Mouse (Mus musculus) heart, embryonic 14.5 days (tissue): ENCODE results near the gene Anln. TPM values are rescaled to one million over a fixed set of nuclear protein-coding genes. Genes with fewer than 3 reads are reported as not detected.

Source experiments
- ATAC-seq: fragments of 200-750 bp; cut with Nextera tagmentation; 2 replicates; pipeline ENCODE4 v1.8.0; 2017; ENCODE audit warnings: low read depth, moderate TSS enrichment; ENCODE audit not compliant: insufficient number of reproducible peaks, insufficient read depth, low FRiP score
- H3K27ac ChIP-seq, 2 experiments: fragments of 200-500 bp in 1 of 2; fragments of 300-500 bp in 1 of 2; sonication (generic) in 1 of 2; replicated peaks in 1 of 2; 2 replicates each; pipeline ENCODE4 v1.5.1; 2012 to 2014; ENCODE audit warnings: low read depth in 2 of 2, low read length in 2 of 2, control low read depth in 1 of 2, mild to moderate bottlenecking in 1 of 2, mixed read lengths in 1 of 2; ENCODE audit not compliant: control insufficient read depth in 1 of 2, insufficient read depth in 1 of 2
- H3K27me3 ChIP-seq: fragments of 300-500 bp; sonication (generic); 2 replicates; pipeline ENCODE4 v1.6.1; 2014; ENCODE audit warnings: mild to moderate bottlenecking, low read length, control low read depth; ENCODE audit not compliant: control insufficient read depth, insufficient read depth
- H3K36me3 ChIP-seq: fragments of 300-500 bp; sonication (generic); 2 replicates; pipeline ENCODE4 v1.6.1; 2014; ENCODE audit warnings: mild to moderate bottlenecking, control low read depth, low read length, mixed read lengths; ENCODE audit not compliant: control insufficient read depth, insufficient read depth
- H3K4me1 ChIP-seq, 2 experiments: fragments of 200-500 bp in 1 of 2; fragments of 300-500 bp in 1 of 2; sonication (generic) in 1 of 2; 2 replicates each; pipeline ENCODE4 v1.6.1; 2012 to 2014; ENCODE audit warnings: low read length in 2 of 2, control low read depth in 1 of 2, mixed read lengths in 1 of 2; ENCODE audit not compliant: control insufficient read depth in 2 of 2, insufficient read depth in 2 of 2
- H3K4me2 ChIP-seq: fragments of 300-500 bp; sonication (generic); 2 replicates; pipeline ENCODE4 v1.6.1; 2014; ENCODE audit warnings: mild to moderate bottlenecking, low read length
- H3K4me3 ChIP-seq, 2 experiments: fragments of 200-500 bp in 1 of 2; fragments of 300-500 bp in 1 of 2; sonication (generic) in 1 of 2; 2 replicates each; pipeline ENCODE4 v1.5.1; 2012 to 2014; ENCODE audit warnings: low read length in 2 of 2, mild to moderate bottlenecking in 2 of 2, control low read depth in 1 of 2, low read depth in 1 of 2, moderate library complexity in 1 of 2; ENCODE audit not compliant: control insufficient read depth in 1 of 2, insufficient read depth in 1 of 2
- H3K9ac ChIP-seq: fragments of 300-500 bp; sonication (generic); 2 replicates; pipeline ENCODE4 v1.6.1; 2014; ENCODE audit warnings: mild to moderate bottlenecking, low read length
- H3K9me3 ChIP-seq: fragments of 300-500 bp; sonication (generic); 2 replicates; pipeline ENCODE4 v1.6.1; 2016; ENCODE audit warnings: low read length, control low read depth; ENCODE audit not compliant: control insufficient read depth
- WGBS: fragments of 180-500 bp; shearing (Covaris S2); extraction: QIAGEN DNeasy Blood & Tissue Kit; methylation state at CpG from one replicate; pipeline ENCODE4 v1.1.7; 2014; 5-methylcytosine and 5-hydroxymethylcytosine counted together
- polyA plus RNA-seq: library from polyadenylated mRNA; unstranded; fragments of >200 nt; fragmentation: Nextera tagmentation; extraction: Ambion mirVana; gene quantifications from 2 replicates; pipeline ENCODE4 v1.2.1, GENCODE M21; 2014

Anln gene
- polyA plus RNA-seq = 57.6 and 62.0 TPM in 2 replicates

DNA sequence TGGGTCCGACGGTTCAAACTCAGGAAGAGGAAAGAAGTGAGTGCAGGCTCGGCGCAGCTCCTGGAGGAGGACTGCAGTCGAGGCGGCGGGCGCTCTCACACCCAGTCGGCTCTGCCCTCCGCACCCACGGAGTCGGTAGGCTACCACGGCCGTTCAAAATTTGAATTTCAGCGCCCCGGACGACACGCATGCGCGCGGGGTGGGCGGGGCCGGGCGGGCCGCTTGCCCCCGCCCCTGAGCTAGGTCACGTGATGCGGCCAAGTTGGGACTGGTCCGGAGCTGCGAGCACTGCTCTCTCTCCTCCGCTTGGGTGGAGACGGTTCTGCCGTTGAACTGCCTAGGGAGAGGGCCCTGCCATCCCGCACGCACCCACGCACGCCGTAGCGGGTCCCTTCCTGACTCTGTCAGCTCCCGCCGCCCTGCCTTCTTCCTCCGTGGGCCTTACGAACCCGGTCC, at the start of gene Anln:
Gene Anln, minus strand, starts transcription at position 168 of the 456 bp plus-strand sequence.
- Histone ChIP-seq H3K4me3 (peak within 1 kb of the TSS; percentile 82 to 98), H3K9ac (peak within 1 kb of the TSS; percentile 86), H3K4me2 (peak within 1 kb of the TSS; percentile 79), H3K27ac (peak within 1 kb of the TSS; percentile 92 to 97), H3K27me3 (no peaks in the 10 kb centered on the region), H3K4me1 (peaks cover 3 to 20% of the 10 kb centered on the region in 2 experiments), H3K9me3 (no peaks in the 10 kb centered on the region), H3K36me3 (no peaks in the 10 kb centered on the region)
- ATAC-seq = peak; percentile 97
- under 1% methylated on average over 41 of the region's 44 CpGs for WGBS

- Histone ChIP-seq H3K4me2 (no peak overlapping the region), H3K27ac (no peak overlapping the region), H3K4me3 (no peak overlapping the region), H3K4me1 (peaks cover 0 to 12% of the 10 kb centered on the region in 2 experiments; a peak in 2 of 4 replicates), H3K27me3 (no peaks in the 10 kb centered on the region), H3K36me3 (no peaks in the 10 kb centered on the region), H3K9ac (no peak overlapping the region), H3K9me3 (no peaks in the 10 kb centered on the region)
- no peak for ATAC-seq
- 58% methylated on average over 2 of the region's 2 CpGs for WGBS
Observed at GRCm38 (mm10) chr9:22434101-22434500, 45.1 kb upstream of the Anln start.

DNA sequence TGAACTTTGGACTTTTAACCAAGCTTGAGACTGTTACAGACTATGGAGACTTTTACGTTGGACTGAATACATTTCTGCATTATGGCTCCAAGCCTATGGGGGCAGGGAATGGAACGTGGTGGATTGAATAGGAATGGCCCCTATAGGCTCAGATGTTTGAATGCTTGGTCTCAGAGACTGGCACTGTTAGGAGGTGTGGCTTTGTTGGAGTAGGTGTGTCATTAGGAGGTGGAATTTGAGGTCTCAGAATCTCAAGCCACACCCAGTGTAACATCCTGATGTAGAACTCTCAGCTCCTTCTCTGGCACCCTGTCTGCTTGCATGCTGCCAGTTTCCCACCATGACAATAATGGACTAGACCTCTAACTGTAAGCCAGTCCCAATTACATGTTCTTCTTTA, 44.2 kb upstream of the Anln start:
- no peak for ATAC-seq
- 66% methylated on average over 2 of the region's 2 CpGs for WGBS
- Histone ChIP-seq H3K27ac (no peak overlapping the region), H3K9ac (no peak overlapping the region), H3K9me3 (no peaks in the 10 kb centered on the region), H3K4me3 (no peak overlapping the region), H3K4me1 (peaks cover 0 to 12% of the 10 kb centered on the region in 2 experiments; a peak in 2 of 4 replicates), H3K36me3 (no peaks in the 10 kb centered on the region), H3K27me3 (no peaks in the 10 kb centered on the region), H3K4me2 (no peak overlapping the region)

GRCm38 (mm10) chr9:22430315-22430840, 41.4 kb upstream of the Anln start:
- no peaks in the 10 kb centered on the region for H3K9me3 ChIP-seq
- ATAC-seq = no peak
- no peak overlapping the region for H3K4me3 ChIP-seq
- H3K27ac ChIP-seq = no peak overlapping the region
- no peaks in the 10 kb centered on the region for H3K27me3 ChIP-seq
- H3K4me2 ChIP-seq = peak overlapping the region; percentile 42; the same call in 1 of the 2 replicates
- no peaks in the 10 kb centered on the region for H3K36me3 ChIP-seq
- peaks cover 0 to 12% of the 10 kb centered on the region in 2 experiments; a peak in 2 of 4 replicates for H3K4me1 ChIP-seq
- no peak overlapping the region for H3K9ac ChIP-seq
- WGBS = 33% methylated on average over 5 of the region's 5 CpGs

DNA sequence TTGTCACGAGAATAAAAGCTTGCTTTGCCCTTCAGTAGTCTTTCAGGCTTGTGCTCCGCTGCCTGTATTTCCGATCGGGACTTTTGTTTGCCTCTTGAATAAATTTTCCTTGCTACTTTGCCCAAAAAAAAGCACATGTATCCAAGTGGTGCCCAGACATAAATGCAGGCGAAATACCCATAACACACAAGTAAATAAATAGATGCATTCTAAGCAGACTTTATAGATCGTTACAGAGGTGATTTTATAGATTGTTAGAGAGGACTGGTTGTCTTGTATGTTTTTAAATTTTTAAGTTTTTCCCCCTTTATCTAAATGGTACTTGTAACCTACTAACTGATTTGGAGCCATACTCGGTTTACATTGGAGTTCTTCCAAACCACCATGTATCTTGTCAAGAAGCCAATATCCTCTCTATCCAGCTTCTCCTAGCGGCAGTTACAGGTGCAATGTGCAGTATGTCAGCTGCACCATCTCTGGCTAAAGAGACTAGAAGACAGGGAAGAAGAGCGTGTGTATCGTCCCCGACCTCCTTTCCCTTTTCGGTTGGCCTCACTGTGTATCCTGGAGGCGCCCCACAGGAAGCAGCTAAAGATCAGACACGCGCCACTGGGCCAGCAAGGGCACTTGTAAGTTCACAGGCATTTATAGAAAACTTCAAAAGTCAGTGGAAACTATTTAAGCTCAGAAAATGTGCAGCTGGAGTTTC, 40.7 kb upstream of the Anln start:
- Histone ChIP-seq H3K27ac (no peak overlapping the region), H3K4me3 (no peak overlapping the region), H3K4me2 (peak overlapping the region; percentile 42), H3K4me1 (peaks cover 0 to 12% of the 10 kb centered on the region in 2 experiments; a peak in 2 of 4 replicates), H3K9ac (no peak overlapping the region), H3K27me3 (no peaks in the 10 kb centered on the region), H3K36me3 (no peaks in the 10 kb centered on the region), H3K9me3 (no peaks in the 10 kb centered on the region)
- no peak for ATAC-seq
- 58% methylated on average over 15 of the region's 15 CpGs for WGBS

DNA sequence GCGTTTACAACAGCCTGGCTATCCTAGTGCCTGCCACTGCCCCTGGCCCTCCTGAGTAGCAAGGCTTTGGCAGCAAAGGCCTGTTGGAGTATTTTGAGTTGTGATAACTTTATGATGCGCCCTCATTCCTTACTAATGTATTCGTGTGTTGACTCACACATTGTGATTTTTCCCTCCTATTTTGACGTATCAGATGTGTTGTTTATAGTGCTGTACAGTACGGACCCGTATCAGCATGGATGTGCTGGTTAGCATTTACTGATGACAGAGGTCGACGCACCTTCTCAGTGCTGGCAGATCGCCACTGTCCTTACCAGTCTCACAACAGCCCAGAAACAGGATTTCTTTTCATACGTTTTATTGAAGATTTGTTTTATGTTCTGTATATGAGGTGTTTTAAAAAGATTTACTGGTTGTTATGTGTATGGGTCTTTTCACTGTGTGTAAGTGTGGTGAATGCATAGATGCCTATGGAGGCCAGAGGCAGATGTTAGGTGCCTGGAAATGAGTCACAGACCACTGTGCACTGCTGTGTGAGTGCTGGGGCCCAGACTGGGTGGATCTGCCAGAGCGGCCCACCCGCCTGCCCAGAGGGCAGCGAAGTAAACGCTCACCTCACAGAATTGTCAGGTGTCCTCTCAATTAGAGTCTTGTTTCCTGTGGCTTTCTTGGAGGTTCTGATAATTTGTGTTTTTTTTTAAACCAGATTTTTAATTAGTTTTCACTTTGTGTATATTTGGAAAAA, 39.9 kb upstream of the Anln start:
- Histone ChIP-seq H3K4me3 (no peak overlapping the region), H3K36me3 (no peaks in the 10 kb centered on the region), H3K9me3 (no peaks in the 10 kb centered on the region), H3K4me1 (peaks cover 6 to 19% of the 10 kb centered on the region in 2 experiments), H3K27me3 (no peaks in the 10 kb centered on the region), H3K27ac (no peak overlapping the region), H3K9ac (no peak overlapping the region), H3K4me2 (no peak overlapping the region)
- no peak for ATAC-seq
- 76% methylated on average over 14 of the region's 14 CpGs for WGBS

DNA sequence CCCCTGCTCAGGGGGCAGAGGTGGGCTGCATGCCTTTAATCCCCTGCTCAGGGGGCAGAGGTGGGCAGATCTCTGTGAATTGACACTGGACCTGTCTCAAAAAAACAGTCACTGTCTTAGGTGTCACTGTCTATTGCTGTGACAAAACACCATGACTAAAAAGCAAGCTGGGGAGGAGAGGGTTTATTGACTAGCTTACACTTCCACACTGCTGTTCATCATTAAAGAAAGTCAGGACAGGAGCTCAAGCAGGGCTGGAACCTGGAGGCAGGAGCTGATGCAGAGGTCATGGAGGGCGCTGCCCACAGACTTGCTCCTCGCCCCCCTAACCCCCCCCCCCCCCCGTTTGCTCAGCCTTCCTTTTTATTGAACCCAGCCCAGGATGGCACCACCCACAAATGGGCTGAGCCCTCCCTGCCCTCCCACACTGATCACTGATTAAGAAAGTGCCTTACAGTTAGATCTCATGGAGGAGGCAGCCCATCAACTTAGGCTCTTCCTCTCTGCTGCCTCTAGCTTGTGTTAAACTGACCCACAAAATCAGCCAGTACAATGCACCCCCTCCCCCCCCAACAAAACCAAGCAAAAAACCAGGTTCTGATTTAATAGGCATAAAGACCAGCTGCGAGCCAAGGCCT, 39.2 kb upstream of the Anln start:
- no peaks in the 10 kb centered on the region for H3K27me3 ChIP-seq
- WGBS = 76% methylated on average over 2 of the region's 4 CpGs
- H3K4me1 ChIP-seq = peaks cover 6 to 21% of the 10 kb centered on the region in 2 experiments
- no peaks in the 10 kb centered on the region for H3K36me3 ChIP-seq
- ATAC-seq = no peak
- H3K4me3 ChIP-seq = no peak overlapping the region
- no peaks in the 10 kb centered on the region for H3K9me3 ChIP-seq
- H3K4me2 ChIP-seq = no peak overlapping the region
- H3K27ac ChIP-seq = no peak overlapping the region
- no peak overlapping the region for H3K9ac ChIP-seq
